Mouse (Mus musculus): ENCODE results near the gene Steap4.
"Not testable (repeated sequence)": the region's sequence is repeated elsewhere in the genome, so short reads cannot be mapped to it uniquely, and the experiment has no call there.

Gene Steap4

DNA sequence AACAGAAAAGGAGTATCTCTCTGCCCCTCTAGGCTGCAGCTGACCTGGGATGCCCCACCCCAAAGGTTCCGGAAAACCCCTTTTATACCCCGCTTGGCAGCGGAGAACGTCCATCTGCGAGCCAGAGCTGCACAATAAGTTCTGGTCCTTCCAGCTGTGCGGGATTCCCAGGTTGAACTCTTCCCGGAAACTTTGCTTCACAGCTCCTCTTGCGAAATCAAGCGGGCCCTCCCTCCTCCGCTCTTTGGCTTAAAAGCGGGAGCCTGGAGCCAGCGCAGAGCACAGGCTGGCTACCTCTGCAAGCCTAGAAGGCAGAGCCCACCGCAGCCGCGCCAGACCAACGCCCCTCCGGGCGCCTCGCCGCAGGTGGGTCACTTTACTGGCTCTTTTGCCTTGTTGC is at the start of gene Steap4:
Steap4 (plus strand) TSS at position 282 of the 400 bp plus-strand sequence.
- DNase-seq (ENCODE audit: low spot score) = peak; percentile 56

DNA sequence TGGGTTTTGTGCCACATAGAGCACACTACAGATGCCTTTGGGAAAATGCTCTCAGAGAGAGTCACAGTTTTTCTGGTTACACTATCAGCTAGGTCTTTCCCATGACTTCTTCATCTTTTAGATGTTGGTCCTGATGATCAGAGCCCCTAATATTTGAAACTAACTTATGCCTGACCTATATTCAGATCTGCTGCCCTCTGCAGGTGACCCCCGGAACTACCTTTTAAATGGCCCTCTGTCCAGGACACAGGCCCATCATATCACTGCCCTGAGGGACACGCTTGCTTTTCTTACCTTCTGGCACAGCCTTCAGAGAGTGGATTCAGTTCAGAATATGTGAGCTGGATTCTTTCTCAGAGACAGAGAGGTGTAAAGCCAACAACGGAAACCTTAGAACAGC is 48.3 kb upstream of the Steap4 start:
- DNase-seq (ENCODE audit: low spot score) = peak; percentile 27

DNA sequence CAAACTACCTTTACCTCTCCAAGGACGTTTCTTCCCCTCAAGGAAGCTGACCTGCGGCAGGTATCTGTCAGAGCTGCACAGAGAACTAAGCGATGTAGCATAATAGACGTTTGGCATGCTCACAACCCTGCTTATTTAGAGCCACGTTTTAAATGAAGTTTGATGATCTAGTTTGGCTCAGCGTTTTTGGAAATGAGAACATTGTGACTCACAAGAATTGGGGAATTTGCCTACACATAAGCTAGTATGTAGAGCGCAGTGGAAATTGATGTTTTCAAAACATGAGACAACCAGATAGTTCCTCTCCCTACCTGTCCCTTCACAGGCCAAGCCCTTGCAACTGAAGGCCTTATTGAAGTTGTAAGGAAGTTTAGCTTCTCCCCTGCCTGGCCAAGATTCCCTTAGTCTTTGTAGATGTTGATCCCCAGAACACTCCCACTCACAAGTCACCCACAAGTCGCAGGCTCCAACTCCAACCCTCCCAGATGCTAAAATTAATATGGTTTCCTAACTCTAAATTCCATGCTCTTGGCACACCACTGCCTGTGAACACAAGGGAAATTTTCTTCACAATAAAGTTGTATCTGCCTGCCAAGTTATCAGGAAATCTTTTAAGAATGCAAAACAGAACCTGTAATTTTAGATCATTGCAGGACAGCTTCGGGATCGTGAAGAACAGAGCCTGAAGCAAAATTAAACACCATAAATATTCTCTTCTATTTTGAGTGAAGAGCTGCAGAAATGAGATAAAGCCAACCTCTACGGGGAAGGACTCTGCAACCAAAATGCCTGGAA is 42.6 kb upstream of the Steap4 start:
- no peak for DNase-seq (ENCODE audit: low spot score)

DNA sequence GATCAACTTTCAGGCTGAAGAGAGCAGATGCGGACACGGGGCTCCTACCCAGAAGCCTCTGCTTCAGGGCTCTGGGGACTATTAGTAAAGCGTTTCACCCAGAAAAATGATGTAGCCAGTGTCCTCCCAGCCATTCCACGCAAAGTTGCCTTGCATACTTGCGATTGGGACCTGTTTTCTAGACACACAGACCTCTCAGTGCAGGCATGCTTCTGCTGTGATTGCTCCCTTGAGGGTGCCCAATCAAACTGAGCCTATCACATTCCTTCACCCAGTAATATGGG is 42.0 kb upstream of the Steap4 start:
- DNase-seq (ENCODE audit: low spot score) = no peak

DNA sequence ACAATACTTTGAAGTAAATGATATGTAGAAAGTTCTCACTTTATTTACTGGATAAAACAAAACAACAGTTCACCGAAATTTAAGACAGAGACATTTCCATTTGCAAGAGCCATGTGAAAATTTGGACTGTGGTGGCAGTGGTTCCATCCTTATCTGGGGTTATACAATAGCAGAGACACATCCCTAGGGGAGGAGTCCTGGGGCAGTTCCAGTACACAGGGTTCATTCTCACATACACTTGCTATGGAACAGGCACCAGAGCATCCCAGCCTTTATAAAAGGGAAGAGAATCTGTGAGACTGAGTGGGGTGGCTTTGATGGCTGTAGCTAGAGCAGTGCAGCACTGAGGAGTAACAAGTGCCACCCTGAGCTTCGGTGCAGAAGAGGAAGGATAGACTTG is 40.6 kb upstream of the Steap4 start:
- no peak for DNase-seq (ENCODE audit: low spot score)

DNA sequence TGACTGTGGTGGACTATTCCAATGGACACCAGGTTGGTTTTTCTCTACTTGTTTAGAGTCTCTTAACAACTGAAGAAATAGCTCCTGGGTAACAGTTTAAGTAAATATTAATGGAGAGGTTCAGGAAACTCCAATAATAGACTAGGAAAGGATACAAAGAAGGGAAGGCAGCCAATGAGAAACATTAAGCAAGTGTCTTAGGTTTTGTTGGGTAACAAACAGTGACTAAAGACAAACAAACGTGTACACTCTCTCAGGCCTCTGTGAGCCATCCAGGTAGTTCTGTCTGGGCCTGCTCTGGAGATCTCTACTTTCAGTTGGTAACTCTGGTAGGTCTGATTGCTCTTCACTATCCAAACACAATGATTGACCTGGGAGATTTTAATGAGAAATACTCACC is 37.5 kb upstream of the Steap4 start:
- DNase-seq (ENCODE audit: low spot score) = no peak

DNA sequence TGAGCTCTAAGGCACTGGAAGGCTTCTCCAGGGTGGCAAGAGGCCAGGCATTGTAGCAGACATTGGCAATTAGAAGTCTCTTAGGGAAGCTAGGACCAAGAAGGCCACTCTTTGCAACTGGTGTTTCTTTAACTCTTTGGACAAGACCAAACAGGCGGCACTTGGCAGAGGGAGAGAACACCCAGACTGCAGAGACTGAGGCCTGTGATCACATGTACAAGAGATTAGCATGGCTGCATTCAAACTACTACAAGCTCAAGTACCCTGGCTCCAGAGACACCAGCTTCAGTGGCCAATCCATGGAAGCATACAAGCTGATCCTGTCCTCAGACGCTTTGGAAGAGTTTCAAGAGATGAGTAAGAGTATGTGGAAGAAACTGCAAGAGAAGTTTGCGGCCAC is 36.6 kb upstream of the Steap4 start:
- DNase-seq (ENCODE audit: low spot score) = no peak

DNA sequence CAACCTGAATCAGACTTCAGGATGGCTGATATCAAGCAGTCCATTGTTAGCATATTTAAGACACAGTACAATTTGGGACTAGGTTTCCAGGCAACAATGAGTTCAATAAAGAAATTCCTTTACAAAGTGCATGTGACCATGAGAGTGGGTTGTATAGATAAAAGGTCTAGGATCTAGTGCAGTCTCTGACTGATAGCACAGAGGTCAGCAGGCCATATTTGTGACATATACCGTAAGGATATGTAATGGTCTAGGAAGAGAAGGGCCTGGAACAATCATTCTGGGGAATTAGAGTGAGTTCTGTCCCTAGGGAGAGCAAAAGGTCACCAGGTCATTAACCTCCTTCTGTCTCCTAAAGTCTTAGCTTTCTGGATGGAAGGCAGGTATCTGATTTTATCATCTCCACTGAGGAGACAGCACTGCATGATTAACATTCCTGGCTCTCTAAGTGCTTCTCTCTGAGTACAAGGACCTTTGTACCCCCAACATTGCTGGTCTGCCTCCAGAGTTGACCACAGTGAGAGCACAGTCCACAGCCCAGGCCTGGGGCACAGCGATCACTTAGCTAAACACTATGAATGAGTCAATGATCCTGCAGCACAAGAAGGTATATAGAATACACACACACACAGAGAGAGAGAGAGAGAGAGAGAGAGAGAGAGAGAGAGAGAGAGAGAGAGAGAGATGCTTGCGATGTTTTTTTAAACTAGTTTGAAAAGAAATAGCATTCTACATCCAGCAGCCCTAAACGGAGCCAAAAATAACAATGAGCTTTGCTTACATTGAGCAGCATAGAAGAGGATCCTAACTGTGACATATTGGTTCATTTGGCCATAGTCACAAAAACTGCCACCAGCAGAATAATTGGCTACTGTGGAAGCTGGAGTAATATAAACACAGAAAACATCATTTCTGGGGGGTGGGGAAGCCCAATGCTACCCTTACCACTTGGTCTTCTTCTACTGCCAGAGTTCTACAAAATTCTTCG is 27.7 kb upstream of the Steap4 start:
- peak; percentile 61 for DNase-seq (ENCODE audit: low spot score)

DNA sequence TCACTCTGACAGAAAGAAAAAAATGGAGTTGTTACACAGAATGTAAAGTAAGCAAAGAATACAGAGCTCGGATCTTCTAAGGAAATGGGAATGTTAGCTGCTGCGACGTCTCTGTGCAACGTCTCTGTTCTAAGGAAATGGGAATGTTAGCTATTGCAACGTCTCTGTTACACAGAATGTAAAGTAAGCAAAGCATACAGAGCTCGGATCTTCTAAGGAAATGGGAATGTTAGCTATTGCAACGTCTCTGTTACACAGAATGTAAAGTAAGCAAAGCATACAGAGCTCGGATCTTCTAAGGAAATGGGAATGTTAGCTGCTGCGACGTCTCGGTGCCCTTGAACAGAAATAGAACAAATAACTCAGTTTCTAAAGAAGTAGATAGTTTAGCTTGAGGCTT is 26.8 kb upstream of the Steap4 start:
- DNase-seq (ENCODE audit: low spot score) = not testable (repeated sequence)

DNA sequence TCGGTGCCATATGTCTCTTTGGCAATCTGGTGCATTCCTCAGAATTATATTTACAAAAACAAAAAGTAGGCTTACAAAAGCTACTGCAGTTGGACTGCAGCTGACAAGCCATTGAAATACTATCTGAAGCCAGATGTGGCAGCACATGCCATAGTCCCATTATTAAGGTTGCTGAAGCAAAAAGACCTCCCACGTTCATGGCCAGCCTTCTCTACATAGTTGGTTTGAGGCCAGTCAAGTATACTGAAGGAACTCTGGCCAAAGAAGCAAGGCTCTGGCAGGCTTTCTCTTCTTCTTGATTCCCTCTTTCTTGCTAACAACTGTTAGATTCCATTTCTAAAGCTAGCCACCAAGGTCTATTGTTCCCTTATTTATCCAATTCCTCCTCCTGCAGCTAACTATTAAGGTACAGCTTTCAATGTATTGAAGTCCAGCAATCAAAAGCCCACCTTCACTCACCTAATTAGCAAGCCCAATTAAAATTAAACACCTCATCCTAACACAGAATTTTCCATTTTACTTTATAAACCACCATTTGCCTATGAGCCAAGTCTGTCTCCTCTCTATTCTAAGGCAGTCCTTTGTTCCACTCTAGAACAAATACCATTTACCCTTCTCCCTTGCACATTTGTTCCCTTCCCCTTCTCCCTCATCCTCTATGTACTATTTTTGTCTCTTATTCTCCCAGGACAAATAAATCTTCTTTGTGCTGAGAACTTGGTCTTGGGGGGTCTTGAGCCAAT is 26.2 kb upstream of the Steap4 start:
- no peak for DNase-seq (ENCODE audit: low spot score)

DNA sequence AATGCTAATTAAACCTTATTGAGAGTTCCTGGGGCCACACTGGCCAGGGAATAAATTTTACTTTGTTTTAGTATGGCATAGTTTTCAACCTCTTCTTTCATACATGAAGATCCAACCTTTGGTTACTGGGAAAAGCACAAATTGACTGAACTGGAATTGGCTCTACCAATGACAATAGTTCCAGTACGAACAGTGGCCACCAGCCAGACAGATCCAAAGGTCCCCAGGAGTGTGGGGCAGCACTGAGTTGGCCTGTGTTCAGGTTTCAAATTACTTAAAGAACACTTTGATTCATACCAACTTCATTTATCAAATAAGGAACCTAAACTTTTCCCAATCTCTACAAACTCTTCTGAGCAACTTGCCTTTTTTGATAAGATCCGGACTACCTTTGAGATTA is 5.4 kb upstream of the Steap4 start:
- no peak for DNase-seq (ENCODE audit: low spot score)

DNA sequence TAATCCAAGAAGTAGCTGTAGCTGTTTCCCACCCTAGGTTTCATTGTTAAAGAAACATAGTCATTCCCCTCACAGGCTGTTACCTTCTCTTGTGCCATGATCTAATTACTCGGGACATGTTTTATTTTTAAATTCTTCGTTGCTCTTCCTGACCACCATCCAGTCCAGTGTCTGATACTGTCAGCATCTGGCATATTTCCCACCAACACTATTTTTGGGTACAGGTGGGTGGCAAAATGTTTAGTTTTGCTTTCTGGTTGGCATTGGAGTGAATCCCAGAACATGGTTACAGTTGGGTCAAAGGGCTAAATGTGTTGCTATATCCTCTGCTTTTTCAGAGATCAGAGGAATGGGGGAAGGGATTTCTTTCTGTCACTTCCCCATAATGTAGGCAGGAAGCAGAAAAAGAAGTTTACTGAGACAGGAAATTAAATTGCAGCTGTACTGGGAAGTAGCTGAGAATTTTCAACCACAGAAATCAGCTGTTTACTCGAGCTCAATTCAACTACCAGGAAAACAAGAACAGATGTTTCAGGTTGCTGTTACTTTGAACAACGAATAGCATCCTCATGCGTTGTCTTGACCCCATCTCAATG is 4.8 kb upstream of the Steap4 start:
- DNase-seq (ENCODE audit: low spot score) = no peak

DNA sequence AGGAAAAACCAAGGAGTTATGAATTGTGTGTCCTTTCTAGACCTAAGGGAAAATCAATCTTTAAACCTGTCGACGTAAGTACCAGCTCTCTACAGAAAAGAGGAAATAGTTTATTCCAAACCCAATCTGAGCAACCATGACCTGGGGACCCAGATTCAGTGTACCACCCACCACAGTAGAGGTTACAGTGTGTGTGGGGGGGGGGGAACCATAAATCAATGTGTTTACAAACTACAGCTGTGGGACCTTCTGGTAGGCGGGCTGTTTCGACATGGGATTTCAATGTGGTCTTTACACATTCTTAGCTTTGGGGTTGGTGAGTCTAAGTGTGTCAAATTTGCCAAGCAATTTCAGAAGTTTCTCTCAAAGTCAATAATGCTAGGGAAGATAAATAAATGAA is 2.2 kb upstream of the Steap4 start:
- DNase-seq (ENCODE audit: low spot score) = no peak

DNA sequence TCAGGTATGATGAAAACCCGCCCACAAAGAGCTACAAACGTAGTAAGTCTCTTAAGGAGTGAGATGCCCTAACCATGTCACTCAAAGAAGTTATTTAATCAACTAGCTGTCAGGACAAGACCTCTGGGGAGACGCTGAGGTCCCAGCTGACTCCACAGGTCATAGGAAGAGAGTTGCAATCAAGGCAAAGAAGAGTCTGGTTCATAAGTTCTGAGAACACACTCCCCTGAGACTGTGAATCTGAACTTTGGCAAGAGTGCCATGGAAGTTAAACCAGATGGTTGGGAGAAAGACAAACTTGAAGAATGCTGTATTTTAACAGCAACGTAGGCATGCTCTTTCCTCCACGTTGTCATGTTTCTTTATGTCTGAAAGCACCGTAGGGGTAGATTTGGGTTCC is 971 bp upstream of the Steap4 start:
- no peak for DNase-seq (ENCODE audit: low spot score)

DNA sequence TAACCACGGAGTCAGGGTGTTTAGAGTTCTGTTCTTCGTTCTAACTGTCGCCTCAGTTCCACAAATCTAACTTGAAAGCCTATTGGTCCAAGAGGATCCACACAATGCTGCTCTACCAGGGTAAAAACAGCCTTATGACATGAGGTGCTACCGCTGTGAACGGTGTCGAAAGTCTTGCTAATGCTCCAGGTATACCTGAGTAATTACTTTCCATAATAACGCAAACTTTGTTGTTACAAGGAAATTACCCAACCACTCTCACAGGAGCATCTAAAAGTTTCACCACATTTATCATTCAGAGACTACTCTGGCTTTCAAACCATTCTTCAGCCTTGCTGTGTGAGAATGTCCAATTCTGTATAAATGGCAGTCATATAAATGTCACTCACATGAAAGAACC is 856 bp downstream of the Steap4 start:
- no peak for DNase-seq (ENCODE audit: low spot score)

DNA sequence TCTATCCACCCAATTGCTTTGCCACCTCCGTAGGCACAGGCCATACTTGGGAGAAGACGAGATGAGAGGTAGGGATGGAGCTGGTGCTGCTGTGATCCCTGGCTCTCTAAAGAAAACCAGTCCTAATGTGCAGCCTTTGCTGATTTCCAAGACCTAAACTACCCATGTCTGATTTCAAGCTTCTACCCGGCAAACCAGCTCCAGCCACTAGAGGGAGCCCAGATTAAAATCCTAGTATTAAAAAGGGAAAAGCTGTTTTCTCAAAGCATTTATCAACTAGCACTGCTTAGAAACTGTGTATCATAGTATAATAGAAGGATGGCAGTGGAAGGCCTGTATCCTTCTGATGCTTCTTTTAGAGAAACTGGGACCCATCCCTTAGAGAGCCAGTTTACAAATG is 5.0 kb downstream of the Steap4 start:
- peak; percentile 8 for DNase-seq (ENCODE audit: low spot score)

DNA sequence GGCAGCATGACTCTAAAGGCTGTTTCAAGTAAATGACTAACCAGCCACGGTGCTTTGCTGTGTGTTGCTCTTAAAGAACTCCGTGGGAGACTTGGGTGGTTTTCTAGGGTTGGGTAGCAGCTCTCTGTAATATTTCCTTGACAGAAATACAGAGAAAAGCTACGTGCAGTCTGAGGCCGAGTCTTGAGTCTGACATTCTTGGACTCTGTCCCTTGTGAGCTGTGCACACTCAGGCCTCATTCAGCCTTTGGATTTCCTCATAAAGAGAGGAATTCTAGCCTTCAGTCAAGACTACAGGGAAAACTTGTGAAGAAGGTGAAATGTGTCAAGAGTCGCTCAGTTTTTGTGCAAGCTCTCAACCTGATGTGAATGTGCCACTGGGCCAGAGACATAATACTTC is 7.9 kb downstream of the Steap4 start:
- no peak for DNase-seq (ENCODE audit: low spot score)

DNA sequence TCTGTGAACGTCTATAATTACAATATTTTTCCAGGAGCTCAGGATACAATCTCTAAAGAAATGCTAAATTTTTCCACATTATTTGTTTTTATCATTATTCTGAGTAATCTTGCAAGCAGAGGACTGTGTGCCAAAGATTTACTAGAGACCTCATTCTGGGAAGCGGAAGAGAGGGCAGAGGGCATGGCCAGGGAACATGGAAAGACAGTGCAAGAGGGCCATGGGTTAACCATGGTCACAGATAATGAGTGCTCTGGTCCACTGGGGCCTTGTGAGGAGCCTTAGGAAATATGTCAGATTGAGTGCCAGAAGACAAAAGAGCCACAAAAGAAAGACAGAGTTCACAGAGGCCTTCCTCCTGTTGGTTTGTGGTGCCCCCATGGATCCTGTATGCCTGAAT is 12.0 kb downstream of the Steap4 start:
- DNase-seq (ENCODE audit: low spot score) = no peak

DNA sequence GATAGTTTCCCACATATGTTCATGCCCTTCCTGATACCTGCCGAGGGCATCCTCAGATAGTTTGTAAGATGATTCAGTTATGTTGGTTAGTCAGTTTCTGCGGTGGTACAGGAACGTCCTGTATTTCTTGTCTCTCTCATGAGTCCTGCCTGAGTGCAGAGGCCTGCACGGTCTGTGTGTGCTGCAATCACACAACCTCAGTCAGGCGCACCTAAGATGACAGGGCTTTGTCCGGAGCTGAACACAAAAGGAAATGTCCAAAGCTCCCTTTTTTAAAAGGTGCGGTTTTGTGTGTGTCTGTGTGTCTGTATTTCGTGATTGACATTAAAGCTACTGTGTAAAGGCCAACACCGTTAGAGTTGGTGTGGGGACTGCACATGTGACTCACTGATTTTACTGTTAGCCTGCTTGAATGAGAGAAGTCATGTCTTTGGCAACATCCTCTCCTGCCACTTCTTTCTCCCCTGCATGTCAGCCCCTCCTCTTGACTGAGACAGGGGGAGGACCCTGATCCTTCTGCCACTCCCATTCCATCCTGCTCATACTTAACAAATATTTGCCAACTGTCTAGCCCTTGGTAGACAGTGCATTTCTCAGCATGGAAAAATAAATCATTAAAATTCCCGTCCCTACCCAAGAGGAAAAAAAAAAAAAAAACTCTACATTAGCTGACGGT is 14.4 kb downstream of the Steap4 start:
- no peak for DNase-seq (ENCODE audit: low spot score)

DNA sequence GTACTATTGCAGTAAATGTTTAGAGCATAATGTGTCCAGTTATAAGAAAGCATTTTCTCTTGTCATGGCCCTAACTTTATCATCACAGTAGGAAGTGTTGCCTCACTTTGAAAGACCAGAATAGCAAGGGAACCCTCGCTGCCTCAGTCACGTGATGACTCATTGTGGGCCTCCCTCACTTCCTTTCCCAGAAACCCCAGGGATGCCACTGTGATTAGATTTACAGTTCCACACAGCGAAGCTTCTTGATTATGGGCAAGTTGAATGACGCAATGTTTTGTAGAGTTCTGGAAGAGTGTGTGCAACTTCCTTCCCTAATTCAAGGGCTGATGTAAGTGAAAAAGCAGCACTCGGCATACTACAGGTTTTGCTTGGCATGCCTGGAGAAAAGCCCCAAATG is 20.3 kb downstream of the Steap4 start:
- DNase-seq (ENCODE audit: low spot score) = no peak

DNA sequence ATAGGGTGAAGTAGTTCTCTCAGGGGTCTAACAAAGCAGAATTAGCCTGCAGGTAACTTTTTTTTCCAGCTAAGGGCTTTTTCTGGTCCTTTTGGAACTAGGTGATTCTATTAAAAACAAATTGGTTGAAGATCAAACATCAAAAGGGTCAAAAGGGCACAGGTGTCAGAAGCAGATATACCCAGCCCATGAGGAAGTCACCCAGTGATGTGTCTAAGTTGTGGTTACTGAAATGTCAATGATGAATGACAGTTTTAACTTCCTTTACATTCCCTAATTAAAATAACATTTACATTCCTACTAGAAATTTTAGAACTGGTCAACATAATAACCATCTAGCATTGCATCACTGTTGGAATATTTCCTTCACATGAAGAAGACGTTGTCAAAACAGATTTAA is 27.7 kb downstream of the Steap4 start:
- DNase-seq (ENCODE audit: low spot score) = no peak

DNA sequence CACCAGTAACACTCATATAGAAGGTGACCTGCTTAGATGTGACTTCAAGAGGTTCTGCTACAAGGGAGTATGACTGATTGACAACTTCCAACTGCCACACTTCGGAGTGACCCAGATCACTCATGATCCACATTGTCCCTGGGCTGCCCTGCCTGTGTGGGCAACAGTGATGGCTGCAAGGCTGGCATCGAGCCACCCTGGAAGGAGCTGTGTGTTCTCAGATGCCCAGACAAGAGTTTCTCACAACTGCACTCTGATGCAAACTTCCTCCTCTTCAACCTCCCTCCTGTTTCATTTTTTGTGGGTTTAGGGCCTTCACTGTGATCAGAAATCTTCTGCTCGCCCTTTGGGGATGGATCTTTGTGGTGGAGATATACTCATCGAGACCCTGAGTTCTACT is 28.2 kb downstream of the Steap4 start:
- no peak for DNase-seq (ENCODE audit: low spot score)

Data from embryo, embryonic 10 days (tissue).